Mouse (Mus musculus) heart, embryonic 16.5 days (tissue): ENCODE data around the gene Acod1. TPM values are rescaled to one million over a fixed set of nuclear protein-coding genes. Genes with fewer than 3 reads are reported as not detected.

ENCODE experiments used
- ATAC-seq: fragments of 200-750 bp; cut with Nextera tagmentation; replicated peaks from 2 replicates; pipeline ENCODE4 v1.8.0; 2017; ENCODE audit warnings: moderate number of reproducible peaks; ENCODE audit not compliant: insufficient read depth, low FRiP score; ENCODE audit errors: extremely low read depth
- H3K27ac ChIP-seq: fragments of 300-500 bp; sonication (generic); 2 replicates; pipeline ENCODE4 v1.5.1; 2014; ENCODE audit warnings: mild to moderate bottlenecking, low read length, control low read depth, moderate library complexity
- H3K27me3 ChIP-seq: fragments of 300-500 bp; sonication (generic); 2 replicates; pipeline ENCODE4 v1.6.1; 2014; ENCODE audit warnings: low read length, mixed read lengths; ENCODE audit not compliant: control insufficient read depth, insufficient read depth
- H3K36me3 ChIP-seq: fragments of 300-500 bp; sonication (generic); 2 replicates; pipeline ENCODE4 v1.6.1; 2014; ENCODE audit not compliant: control insufficient read depth, insufficient read depth
- H3K4me1 ChIP-seq: fragments of 300-500 bp; sonication (generic); 2 replicates; pipeline ENCODE4 v1.6.1; 2014; ENCODE audit warnings: low read length, mixed read lengths; ENCODE audit not compliant: control insufficient read depth, insufficient read depth
- H3K4me2 ChIP-seq: fragments of 300-500 bp; sonication (generic); 2 replicates; pipeline ENCODE4 v1.6.1; 2014; ENCODE audit warnings: low read depth, mild to moderate bottlenecking, control low read depth, low read length
- H3K4me3 ChIP-seq: fragments of 300-500 bp; sonication (generic); 2 replicates; pipeline ENCODE4 v1.5.1; 2014; ENCODE audit warnings: mild to moderate bottlenecking, control low read depth, low read length
- H3K9ac ChIP-seq: fragments of 300-500 bp; sonication (generic); 2 replicates; pipeline ENCODE4 v1.6.1; 2014; ENCODE audit warnings: low read length, control low read depth
- H3K9me3 ChIP-seq: fragments of 300-500 bp; sonication (generic); replicated peaks from 2 replicates; pipeline ENCODE4 v1.6.1; 2016; ENCODE audit warnings: low read length; ENCODE audit not compliant: control insufficient read depth
- WGBS: fragments of 180-500 bp; shearing (Covaris S2); extraction: QIAGEN DNeasy Blood & Tissue Kit; methylation state at CpG from one replicate; pipeline ENCODE4 v1.1.7; 2014; 5-methylcytosine and 5-hydroxymethylcytosine counted together
- polyA plus RNA-seq: library from polyadenylated mRNA; unstranded; fragments of >200 nt; fragmentation: Nextera tagmentation; extraction: Ambion mirVana; gene quantifications from 2 replicates; pipeline ENCODE4 v1.2.1, GENCODE M21; 2015

Acod1 gene
- polyA plus RNA-seq, 1 experiment from 2014 or later = not detected

DNA sequence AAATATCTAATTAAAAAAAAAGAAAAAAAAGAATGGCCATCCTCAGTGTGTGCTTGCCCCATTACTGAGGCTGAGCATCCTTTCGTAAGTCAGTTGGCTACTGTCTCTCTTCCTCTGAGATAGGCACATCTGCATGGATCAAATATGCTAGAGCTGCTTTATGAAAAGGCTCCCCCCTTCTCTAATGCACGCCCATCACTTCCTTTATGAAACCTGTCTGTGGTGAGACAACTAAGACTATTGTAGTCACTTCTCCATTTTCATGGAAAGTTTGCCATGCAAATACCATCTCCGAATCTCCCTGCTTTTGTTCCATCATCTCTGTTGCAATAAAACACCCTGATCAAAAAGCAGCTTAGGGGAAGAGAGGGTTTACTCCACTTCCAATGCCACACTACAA is 9.8 kb upstream of the Acod1 start:
- H3K4me3 ChIP-seq = no peak overlapping the region
- no peaks in the 10 kb centered on the region for H3K4me1 ChIP-seq
- no peaks in the 10 kb centered on the region for H3K27me3 ChIP-seq
- WGBS = 66% methylated on average over 3 of the region's 3 CpGs
- H3K27ac ChIP-seq = no peak overlapping the region
- ATAC-seq = no peak
- no peaks in the 10 kb centered on the region for H3K36me3 ChIP-seq
- no peaks in the 10 kb centered on the region for H3K9me3 ChIP-seq
- no peak overlapping the region for H3K4me2 ChIP-seq
- H3K9ac ChIP-seq = no peak overlapping the region

DNA sequence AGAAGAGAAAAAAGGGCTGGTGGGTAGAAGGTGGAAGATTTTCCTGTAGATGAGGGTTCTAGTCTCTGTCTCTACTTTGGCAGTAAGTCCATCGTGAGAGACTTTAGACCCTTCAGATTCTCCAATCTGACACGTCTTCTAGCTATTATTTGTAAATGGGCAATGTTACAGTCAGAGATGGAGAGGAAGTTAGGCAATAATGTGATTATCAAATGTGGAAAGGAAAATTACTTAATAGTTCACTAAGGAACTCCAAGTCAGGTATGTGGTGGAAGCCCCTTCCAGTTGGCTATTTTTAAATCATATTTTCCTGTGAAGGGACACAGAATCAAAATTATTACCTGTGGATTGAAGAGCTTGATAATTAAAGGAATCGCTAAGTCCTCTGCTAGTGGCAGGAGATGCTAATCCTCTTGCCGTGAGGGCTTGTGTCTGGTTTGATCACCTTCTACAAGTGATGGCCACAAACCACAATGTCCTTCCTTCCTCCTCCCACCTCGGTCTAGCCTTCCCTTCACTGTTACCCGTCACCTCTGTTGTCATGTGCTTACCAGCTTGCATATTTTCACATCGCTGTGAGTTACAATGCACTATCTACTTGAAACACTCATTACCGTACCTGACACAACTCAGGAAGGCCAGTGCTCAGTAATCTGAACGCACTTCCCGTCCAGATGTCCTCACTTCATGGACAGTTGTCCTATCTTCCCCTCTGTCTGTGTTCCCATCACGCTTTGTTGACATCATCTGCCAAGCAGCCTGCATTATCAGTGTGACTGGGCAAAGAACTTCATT is 1.7 kb downstream of the Acod1 start:
- Histone ChIP-seq H3K36me3 (no peaks in the 10 kb centered on the region), H3K4me1 (0 out of 2 replicates have a peak, but pooled peaks cover 2% of the 10 kb centered on the region), H3K27me3 (no peaks in the 10 kb centered on the region), H3K9me3 (no peaks in the 10 kb centered on the region), H3K27ac (no peak overlapping the region), H3K4me2 (no peak overlapping the region), H3K4me3 (no peak overlapping the region), H3K9ac (no peak overlapping the region)
- no peak for ATAC-seq
- WGBS = 46% methylated on average over 11 of the region's 11 CpGs

DNA sequence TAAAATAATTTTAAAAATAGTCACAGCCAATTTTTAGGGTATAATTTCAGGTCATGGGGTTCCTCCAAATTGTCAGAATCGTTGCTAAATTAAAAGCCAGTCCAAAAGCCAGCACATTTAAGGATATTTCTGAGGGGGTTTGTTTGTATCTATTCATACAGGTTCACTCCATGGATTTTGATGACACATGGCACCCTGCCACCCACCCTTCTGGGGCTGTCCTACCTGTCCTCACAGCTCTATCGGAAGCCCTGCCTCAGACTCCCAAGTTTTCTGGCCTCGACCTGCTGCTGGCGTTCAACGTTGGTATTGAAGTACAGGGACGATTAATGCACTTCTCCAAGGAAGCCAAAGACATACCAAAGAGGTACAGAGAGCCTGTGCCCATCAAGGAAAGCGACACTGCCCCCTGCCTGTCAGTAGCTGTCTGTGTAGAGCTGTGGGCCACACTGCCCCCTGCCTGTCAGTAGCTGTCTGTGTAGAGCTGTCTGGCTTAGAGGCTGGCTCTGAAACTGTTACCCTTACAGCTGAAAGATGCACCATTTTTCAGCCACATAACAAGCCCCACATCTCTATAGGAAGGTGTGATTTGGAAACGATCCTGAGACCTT is 4.5 kb downstream of the Acod1 start:
- Histone ChIP-seq H3K4me3 (no peak overlapping the region), H3K4me1 (0 out of 2 replicates have a peak, but pooled peaks cover 2% of the 10 kb centered on the region), H3K4me2 (no peak overlapping the region), H3K9me3 (no peaks in the 10 kb centered on the region), H3K36me3 (no peaks in the 10 kb centered on the region), H3K27me3 (no peaks in the 10 kb centered on the region), H3K9ac (no peak overlapping the region), H3K27ac (no peak overlapping the region)
- 35% methylated on average over 8 of the region's 8 CpGs for WGBS
- ATAC-seq = no peak; the same call in 1 of the 2 replicates

DNA sequence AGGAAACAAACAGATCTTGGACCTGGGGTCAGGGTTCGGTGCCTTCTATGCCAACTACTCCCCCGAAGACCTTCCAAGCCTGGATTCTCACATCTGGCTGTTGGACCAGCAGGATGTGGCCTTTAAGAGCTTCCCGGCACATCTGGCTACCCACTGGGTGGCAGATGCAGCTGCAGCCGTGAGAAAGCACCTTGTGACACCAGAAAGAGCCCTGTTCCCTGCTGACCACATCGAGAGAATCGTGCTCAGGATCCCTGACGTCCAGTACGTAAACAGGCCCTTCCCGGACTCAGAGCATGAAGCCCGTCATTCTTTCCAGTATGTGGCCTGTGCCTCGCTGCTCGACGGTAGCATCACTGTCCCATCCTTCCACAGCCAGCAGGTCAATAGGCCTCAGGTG is 8.0 kb downstream of the Acod1 start:
- Histone ChIP-seq H3K4me1 (no peaks in the 10 kb centered on the region), H3K36me3 (no peaks in the 10 kb centered on the region), H3K4me3 (no peak overlapping the region), H3K27me3 (no peaks in the 10 kb centered on the region), H3K27ac (no peak overlapping the region), H3K9ac (no peak overlapping the region), H3K4me2 (no peak overlapping the region), H3K9me3 (no peaks in the 10 kb centered on the region)
- WGBS = 80% methylated on average over 13 of the region's 13 CpGs
- no peak for ATAC-seq

DNA sequence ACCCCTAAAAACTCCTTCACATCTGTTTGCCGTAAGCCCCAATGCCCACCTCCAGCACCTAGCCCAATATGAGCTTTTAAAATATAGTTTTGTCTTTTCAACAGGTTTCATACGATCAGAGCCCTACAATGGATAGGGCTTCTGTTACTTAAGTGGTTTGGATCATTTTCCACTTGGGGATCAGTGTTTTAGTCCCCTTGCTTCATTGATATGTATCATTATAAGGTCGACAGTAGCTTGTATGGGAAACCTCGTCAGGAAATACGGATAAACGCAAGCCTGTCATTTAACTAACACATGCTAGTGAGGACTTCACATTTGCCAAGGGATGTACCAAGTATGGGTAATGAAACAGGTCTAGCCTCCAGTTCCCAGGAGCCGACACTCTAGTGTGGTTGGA is 9.8 kb downstream of the Acod1 start:
- H3K4me2 ChIP-seq = no peak overlapping the region
- H3K27ac ChIP-seq = no peak overlapping the region
- H3K4me3 ChIP-seq = no peak overlapping the region
- no peaks in the 10 kb centered on the region for H3K27me3 ChIP-seq
- WGBS = 86% methylated on average over 7 of the region's 7 CpGs
- no peaks in the 10 kb centered on the region for H3K4me1 ChIP-seq
- H3K9me3 ChIP-seq = no peaks in the 10 kb centered on the region
- H3K9ac ChIP-seq = no peak overlapping the region
- no peak for ATAC-seq
- no peaks in the 10 kb centered on the region for H3K36me3 ChIP-seq

DNA sequence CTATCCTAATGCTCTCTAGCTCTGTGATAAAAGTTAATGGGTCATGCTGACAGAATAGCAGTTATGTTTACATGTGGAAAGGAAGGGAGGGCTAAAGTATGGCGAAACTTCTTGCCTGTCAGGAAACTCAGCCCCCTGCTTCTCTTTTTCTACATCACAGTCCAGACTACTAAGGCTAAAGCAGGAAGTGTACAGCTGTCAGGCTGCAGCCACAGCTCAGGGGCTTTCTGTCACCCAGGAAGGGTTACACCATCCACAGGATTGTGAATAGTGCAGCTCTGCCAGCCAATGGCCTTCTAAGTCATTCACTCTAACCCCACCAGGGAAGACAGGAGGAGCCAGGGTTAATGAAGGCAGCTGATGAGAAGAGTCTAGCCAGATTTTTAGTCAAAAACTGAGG is 12.2 kb downstream of the Acod1 start:
- no peaks in the 10 kb centered on the region for H3K4me1 ChIP-seq
- no peak for ATAC-seq
- no peaks in the 10 kb centered on the region for H3K27me3 ChIP-seq
- no peak overlapping the region for H3K4me2 ChIP-seq
- H3K36me3 ChIP-seq = no peaks in the 10 kb centered on the region
- WGBS = 42% methylated on average over 1 of the region's 1 CpGs
- H3K27ac ChIP-seq = no peak overlapping the region
- H3K4me3 ChIP-seq = no peak overlapping the region
- H3K9me3 ChIP-seq = no peaks in the 10 kb centered on the region
- H3K9ac ChIP-seq = no peak overlapping the region

DNA sequence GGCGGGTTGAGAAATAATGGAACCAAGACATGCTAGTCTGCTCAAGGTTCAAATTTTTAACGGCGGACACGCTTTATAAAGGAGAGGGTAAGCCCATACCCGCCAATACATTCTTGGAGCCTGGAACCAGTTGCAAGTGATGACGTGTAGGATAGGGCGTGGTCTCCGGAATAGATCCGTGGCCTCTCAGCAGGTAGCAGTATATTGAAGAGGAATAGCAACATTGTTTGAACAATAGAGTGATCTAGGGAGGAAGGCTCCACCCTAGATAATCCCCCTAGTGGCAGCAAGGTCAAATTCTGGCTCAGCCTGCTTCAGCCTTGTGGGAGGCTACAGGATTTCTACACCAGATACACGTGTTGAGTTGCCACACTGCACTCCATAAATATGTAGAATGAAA is 12.7 kb downstream of the Acod1 start:
- Histone ChIP-seq H3K9ac (no peak overlapping the region), H3K36me3 (no peaks in the 10 kb centered on the region), H3K4me3 (no peak overlapping the region), H3K27ac (no peak overlapping the region), H3K4me1 (no peaks in the 10 kb centered on the region), H3K9me3 (no peaks in the 10 kb centered on the region), H3K4me2 (no peak overlapping the region), H3K27me3 (no peaks in the 10 kb centered on the region)
- WGBS = 74% methylated on average over 10 of the region's 10 CpGs
- no peak for ATAC-seq

DNA sequence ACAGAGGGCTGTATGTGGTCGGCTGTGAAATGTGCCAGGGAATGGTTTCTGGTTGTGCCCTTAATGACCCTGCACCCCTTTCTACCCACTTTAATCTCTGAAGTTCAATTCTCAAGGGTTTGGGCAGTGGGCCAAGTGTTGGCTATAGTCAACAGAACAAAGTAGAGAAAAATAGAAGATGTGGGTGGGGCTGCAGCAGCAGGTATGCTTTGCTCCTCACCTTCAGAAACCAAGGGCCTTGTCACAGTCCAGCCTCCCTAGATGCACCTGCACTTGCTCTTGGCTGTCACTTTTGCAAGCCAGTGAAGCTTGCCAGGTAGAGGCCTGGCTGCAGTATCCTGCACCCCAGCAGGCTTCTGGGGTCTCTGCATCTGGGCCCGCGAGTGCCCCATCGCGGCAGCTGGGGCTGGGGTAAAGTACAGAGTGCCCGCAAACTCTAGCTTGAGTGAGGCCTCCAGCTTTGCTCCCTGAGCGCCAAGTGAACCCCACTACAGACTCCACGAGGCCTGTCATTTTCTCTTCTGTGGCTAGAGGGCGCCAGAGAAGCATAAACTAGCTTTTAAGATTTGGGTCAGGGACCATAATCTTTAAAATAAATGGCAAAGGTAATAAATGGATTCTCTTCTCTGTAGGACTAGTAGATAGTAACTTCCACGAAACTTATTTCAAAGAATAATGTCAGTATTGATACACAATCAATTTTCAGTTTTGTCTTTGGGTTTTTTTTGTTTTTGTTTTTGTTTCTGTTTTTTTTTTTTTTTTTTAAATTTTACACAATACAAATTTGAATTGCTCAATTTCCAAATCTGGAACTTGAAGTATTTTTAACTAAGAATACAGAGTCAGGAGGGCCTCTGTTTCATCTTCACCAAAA is 18.8 kb downstream of the Acod1 start:
- Histone ChIP-seq H3K4me2 (peak overlapping the region; percentile 36; the same call in 1 of the 2 replicates), H3K27me3 (no peaks in the 10 kb centered on the region), H3K9me3 (no peaks in the 10 kb centered on the region), H3K4me3 (no peak overlapping the region), H3K27ac (no peak overlapping the region), H3K9ac (no peak overlapping the region), H3K4me1 (peaks cover 8% of the 10 kb centered on the region), H3K36me3 (no peaks in the 10 kb centered on the region)
- WGBS = 8% methylated on average over 10 of the region's 10 CpGs
- no peak for ATAC-seq

DNA sequence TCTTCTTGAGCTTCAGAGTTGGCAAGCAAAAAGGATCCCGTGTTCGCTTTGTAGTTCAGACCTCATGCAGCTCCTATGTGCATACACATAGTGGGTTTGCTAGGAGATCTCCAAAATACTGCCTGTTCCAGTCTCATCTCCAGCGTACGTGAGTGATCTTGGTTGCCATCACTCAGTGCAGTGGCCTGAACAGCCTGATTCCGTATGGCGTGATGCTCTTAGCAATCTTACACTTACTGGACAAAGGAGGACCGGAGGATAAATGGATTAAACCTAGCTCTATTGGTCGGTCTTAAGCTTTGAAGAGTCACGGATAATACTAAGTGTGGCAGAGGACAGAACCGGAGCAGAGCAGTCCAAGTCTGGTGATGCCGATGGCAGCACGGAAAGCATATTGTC is 22.7 kb downstream of the Acod1 start:
- Histone ChIP-seq H3K27me3 (no peaks in the 10 kb centered on the region), H3K4me3 (peak overlapping the region; percentile 83), H3K4me2 (peak overlapping the region; percentile 100), H3K9me3 (no peaks in the 10 kb centered on the region), H3K36me3 (peaks cover 10% of the 10 kb centered on the region), H3K4me1 (peaks cover 8% of the 10 kb centered on the region), H3K27ac (peak overlapping the region; percentile 94), H3K9ac (peak overlapping the region; percentile 78)
- no peak for ATAC-seq
- WGBS = 13% methylated on average over 12 of the region's 12 CpGs
